Mouse (Mus musculus): ENCODE results near the gene Fitm1. TPM values are rescaled to one million over a fixed set of nuclear protein-coding genes. Genes with fewer than 3 reads are reported as not detected.

Fitm1 gene
- total and polyA plus RNA-seq, 3 experiments, result not detected

DNA sequence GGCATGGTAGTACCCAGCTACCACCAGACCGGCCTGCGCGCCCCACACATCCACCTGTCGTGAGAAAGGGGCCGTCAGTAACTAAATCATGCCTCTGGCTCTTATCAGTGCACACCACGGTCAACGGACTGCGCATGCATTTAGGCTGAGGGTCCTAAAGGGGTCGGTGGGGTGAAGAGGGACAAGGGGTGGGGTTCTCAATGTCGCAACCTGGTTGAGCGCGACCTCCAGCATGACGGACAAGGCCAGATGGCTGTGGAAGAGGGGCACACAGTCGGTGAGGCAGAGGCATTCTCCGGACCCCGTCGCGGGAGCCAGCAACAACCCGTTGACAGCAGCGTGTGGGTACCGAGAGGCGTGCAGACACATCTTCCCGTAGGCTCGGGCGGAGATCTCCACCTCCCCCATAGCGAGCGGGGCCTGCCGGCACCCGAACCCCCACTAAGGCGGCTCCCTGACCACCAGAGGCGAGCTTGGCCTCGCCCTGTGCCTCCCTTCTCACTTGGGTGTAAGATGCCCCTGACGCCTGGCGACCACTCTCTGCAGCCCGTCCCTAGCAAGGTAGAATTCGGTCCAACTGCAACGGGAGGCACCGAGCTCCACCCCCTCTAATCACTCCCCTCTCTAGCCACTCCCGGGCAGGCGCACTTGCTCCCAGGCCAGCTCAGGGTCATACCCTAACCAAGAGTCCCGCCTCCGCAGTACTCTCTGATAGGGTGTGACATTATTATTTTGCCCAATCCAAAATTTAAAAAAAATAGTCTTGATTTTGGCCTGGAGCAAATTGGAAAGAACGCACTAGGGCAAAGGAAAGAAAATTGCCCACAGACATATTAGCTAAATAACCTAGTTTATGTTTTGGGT is 9.5 kb downstream of the Fitm1 start, which contains the start of gene Emc9:
Gene Emc9 (minus strand): TSS at position 601 of the 864 bp plus-strand sequence.
- in situ Hi-C loops (cut with MboI; ENCODE audit: low pct_ligation_motif_present, low pct_unique_long_range_greater_than_20kb, low sequenced_read_pairs) (no loop called here), dilution Hi-C loops (cut with MboI; ENCODE audit: extremely low pct_ligation_motif_present, extremely low pct_unique_long_range_greater_than_20kb, low sequenced_read_pairs) (no loop called here)
- Histone ChIP-seq H3K4me1 (ENCODE audit: control insufficient read depth in 1 of 2, insufficient read depth in 2 of 2) (peaks cover 19 to 69% of the 10 kb centered on the region in 2 experiments), H3K79me2 (replicated peaks; ENCODE audit: control insufficient read depth, extremely low read depth, insufficient read depth, poor library complexity, severe bottlenecking) (peaks cover 22% of the 10 kb centered on the region), H3K9ac (ENCODE audit: insufficient read depth, low read depth) (peak within 1 kb of the TSS; percentile 10; the same call in 1 of the 2 replicates), H3K4me3 (replicated peaks in 1 of 3; ENCODE audit: low read depth in 2 of 3, low read length in 2 of 3, poor library complexity in 1 of 3) (peak within 1 kb of the TSS; percentile 57 to 76 (median 74)), H3K4me2 (ENCODE audit: insufficient read depth, low read depth, poor library complexity, severe bottlenecking) (peak within 1 kb of the TSS; percentile 55), H3K27me3 (replicated peaks) (no peaks in the 10 kb centered on the region), H3K27ac (ENCODE audit: insufficient read depth, low read depth) (peak within 1 kb of the TSS; percentile 83), H3K9me3 (replicated peaks; ENCODE audit: low read length) (no peaks in the 10 kb centered on the region), H3K36me3 (replicated peaks in 1 of 2; ENCODE audit: control insufficient read depth in 1 of 2, insufficient read depth in 1 of 2, low read length in 1 of 2) (peaks cover 36 to 64% of the 10 kb centered on the region in 2 experiments)
- DNase-seq (ENCODE audit: extremely low read depth), result peak; percentile 75
- TF ChIP-seq CTCF (conservative IDR thresholded peaks at IDR 0.05 in 1 of 2, IDR thresholded peaks at IDR 0.05 in 1 of 2; ENCODE audit: low read depth in 2 of 2, low read length in 2 of 2), result no peak
- TF ChIP-seq ZC3H11A (IDR thresholded peaks at IDR 0.05; ENCODE audit: low read depth, low read length), result no peak
- TF ChIP-seq POLR2A (IDR thresholded peaks at IDR 0.05; ENCODE audit: low read depth, low read length), result peak; percentile 50
- no peak for TF ChIP-seq ETS1 (conservative IDR thresholded peaks at IDR 0.05; ENCODE audit: low read depth, low read length)
- TF ChIP-seq ZMIZ1 (IDR thresholded peaks at IDR 0.05; ENCODE audit: low read depth, low read length), result no peak
- no peak for TF ChIP-seq MYC (IDR thresholded peaks at IDR 0.05; ENCODE audit: low read depth, low read length)
- TF ChIP-seq RCOR1 (conservative IDR thresholded peaks at IDR 0.05; ENCODE audit: low read depth, low read length), result no peak
- TF ChIP-seq MXI1 (IDR thresholded peaks at IDR 0.05; ENCODE audit: low read depth, low read length), result peak; percentile 78
- TF ChIP-seq JUN (IDR thresholded peaks at IDR 0.05; ENCODE audit: insufficient read depth, low read depth, low read length), result no peak
- TF ChIP-seq RAD21 (IDR thresholded peaks at IDR 0.05; ENCODE audit: low read depth, low read length), result no peak
- TF ChIP-seq MEF2A (IDR thresholded peaks at IDR 0.05; ENCODE audit: borderline replicate concordance, low read depth, low read length), result 0 out of 2 replicates have a peak, but pooled peaks have one; percentile 26
- TF ChIP-seq SIN3A (IDR thresholded peaks at IDR 0.05; ENCODE audit: low read length), result peak; percentile 65
- TF ChIP-seq SMC3 (IDR thresholded peaks at IDR 0.05; ENCODE audit: low read depth, low read length), result no peak
- no peak for TF ChIP-seq ZKSCAN1 (IDR thresholded peaks at IDR 0.05; ENCODE audit: borderline replicate concordance, low read depth, low read length)
- peak; percentile 37; the same call in 1 of the 2 replicates for TF ChIP-seq NELFE (IDR thresholded peaks at IDR 0.05; ENCODE audit: low read depth, low read length)
- TF ChIP-seq UBTF (IDR thresholded peaks at IDR 0.05; ENCODE audit: low read depth, low read length), result 0 out of 2 replicates have a peak, but pooled peaks have one; percentile 22
- TF ChIP-seq POLR2AphosphoS2 (IDR thresholded peaks at IDR 0.05; ENCODE audit: low read depth, low read length), result no peak
- peak; percentile 83 for TF ChIP-seq NRF1 (IDR thresholded peaks at IDR 0.05; ENCODE audit: low read depth, low read length)
- no peak for TF ChIP-seq PAX5 (IDR thresholded peaks at IDR 0.05; ENCODE audit: low read length)
- TF ChIP-seq E2F4 (IDR thresholded peaks at IDR 0.05; ENCODE audit: insufficient replicate concordance, low read depth, low read length), result no peak
- TF ChIP-seq MAZ (IDR thresholded peaks at IDR 0.05; ENCODE audit: low read depth, low read length), result no peak
- TF ChIP-seq KAT2A (IDR thresholded peaks at IDR 0.05; ENCODE audit: insufficient replicate concordance, low read length), result no peak
- TF ChIP-seq MAX (IDR thresholded peaks at IDR 0.05; ENCODE audit: low read length), result no peak
- TF ChIP-seq CHD1 (IDR thresholded peaks at IDR 0.05; ENCODE audit: low read depth, low read length), result no peak
- peak; percentile 39 for TF ChIP-seq CHD2 (IDR thresholded peaks at IDR 0.05; ENCODE audit: low read length)
- TF ChIP-seq EP300 (IDR thresholded peaks at IDR 0.05; ENCODE audit: low read length), result no peak
- no peak for TF ChIP-seq TBP (conservative IDR thresholded peaks at IDR 0.05; ENCODE audit: low read depth, low read length)
- 0 out of 2 replicates have a peak, but pooled peaks have one; percentile 17 for TF ChIP-seq ELF1 (IDR thresholded peaks at IDR 0.05; ENCODE audit: low read depth, low read length)
- TF ChIP-seq JUND (conservative IDR thresholded peaks at IDR 0.05; ENCODE audit: low read depth, low read length), result no peak
- no peak for TF ChIP-seq GABPA (IDR thresholded peaks at IDR 0.05; ENCODE audit: insufficient replicate concordance, low read depth, low read length)
- TF ChIP-seq MAFK (IDR thresholded peaks at IDR 0.05; ENCODE audit: insufficient replicate concordance, low read length), result no peak
- TF ChIP-seq IRF4 (IDR thresholded peaks at IDR 0.05; ENCODE audit: low read depth, low read length), result no peak; the same call in 1 of the 2 replicates
- TF ChIP-seq BHLHE40 (IDR thresholded peaks at IDR 0.05; ENCODE audit: low read depth, low read length), result 0 out of 2 replicates have a peak, but pooled peaks have one; percentile 7
- no peak for TF ChIP-seq USF1 (IDR thresholded peaks at IDR 0.05; ENCODE audit: low read depth, low read length)
- no peak for TF ChIP-seq ZNF384 (IDR thresholded peaks at IDR 0.05; ENCODE audit: low read depth, low read length)
- TF ChIP-seq TCF12 (IDR thresholded peaks at IDR 0.05; ENCODE audit: low read depth, low read length), result no peak
- no peak for TF ChIP-seq HCFC1 (IDR thresholded peaks at IDR 0.05; ENCODE audit: low read depth, low read length)
- no peak for TF ChIP-seq USF2 (conservative IDR thresholded peaks at IDR 0.05; ENCODE audit: low read depth, low read length)
